Mouse (Mus musculus) heart, postnatal 36 days (tissue): Measurements from ENCODE around the gene Stk24. TPM values are rescaled to one million over a fixed set of nuclear protein-coding genes. Genes with fewer than 3 reads are reported as not detected.
A peak's percentile ranks its signal among the peaks of the same experiment; 100 is the strongest.

ENCODE experiments used
- DNase-seq, 2 experiments: peaks; one replicate each; pipeline ENCODE4 v3.0.0; 2021 to 2022
- intact Hi-C: fragments of 180-260 bp; cut with DNase I; formaldehyde crosslinking; loops from one replicate; pipeline ENCODE4 v1.15.1; 2025
- total RNA-seq, 2 experiments: library from RNA; stranded (reverse); gene quantifications; 2 replicates each; pipeline ENCODE4 v1.2.3; 2021

The Stk24 gene
- total RNA-seq, 2 experiments from 2014 or later, result 61.8 to 69.5 TPM

DNA sequence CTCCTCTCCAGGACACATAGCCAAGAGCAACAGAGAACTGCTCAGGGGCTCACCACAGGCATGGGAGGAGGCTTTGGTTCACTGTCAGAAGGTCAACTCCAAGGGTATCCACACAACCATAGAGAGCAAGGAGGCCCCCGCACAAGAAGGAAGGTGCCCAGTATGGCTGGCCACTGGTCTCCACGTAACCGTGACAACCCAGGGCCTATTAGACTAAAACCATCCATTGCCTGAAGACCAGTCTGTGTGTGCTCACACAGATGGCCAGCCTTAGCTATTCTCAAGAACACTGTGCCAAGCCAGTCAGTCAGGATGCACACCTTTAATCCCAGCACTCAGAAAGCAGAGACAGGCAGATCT is 62.5 kb downstream of the Stk24 start:
- no peak for DNase-seq
- intact Hi-C loops, result no loop called here

DNA sequence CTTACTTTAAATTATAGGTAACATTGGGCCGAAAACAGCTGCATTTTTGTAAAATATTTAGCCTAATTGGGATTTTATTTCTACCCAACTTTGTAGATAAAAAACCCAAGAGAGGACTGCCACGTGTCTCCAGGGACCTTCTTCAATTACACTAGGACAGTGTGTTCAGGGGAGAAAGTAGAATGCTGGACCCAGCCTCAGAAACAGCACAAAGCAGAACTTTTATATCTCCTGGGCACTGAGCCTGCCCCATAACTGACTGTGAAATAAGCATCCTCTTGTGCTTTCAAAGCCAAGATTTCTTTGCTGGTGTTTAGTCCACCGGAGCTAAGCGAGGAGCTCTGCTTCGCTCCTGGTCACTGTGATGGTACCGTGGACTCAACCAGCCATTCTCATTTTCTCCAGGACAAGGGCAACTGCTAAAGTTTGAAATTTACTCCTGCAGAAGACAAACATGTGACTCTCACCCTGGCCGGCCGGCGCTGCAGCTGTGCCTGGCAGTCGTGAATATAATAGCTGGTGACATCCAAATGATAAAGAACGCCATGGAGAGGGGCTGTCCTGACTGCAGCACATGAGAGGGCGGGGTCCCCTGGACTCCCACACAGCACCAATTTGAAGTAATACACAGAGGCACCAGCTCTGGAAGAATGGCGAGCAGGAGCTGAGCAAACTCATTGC is 63.0 kb downstream of the Stk24 start:
- intact Hi-C loops, result no loop called here
- no peak for DNase-seq

DNA sequence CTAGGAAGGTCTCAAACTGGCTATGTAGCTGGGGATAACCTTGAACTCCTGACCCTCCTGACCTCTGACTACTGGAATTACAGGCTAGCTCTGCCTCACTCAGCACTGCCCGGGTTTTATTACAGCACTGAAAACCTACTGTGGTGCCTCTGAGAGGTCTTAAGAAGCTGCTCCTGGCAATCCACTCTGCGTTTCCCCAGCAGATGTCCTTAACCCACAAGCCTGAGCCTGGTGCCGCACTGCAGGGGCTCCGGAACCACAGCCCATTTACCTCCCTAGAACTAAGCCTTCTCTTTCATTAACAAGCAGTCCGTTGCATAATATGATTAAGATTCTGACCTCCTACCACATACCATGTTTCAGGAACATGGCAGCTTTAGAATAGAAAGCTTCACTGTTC is 63.7 kb downstream of the Stk24 start:
- intact Hi-C loops, result no loop called here

DNA sequence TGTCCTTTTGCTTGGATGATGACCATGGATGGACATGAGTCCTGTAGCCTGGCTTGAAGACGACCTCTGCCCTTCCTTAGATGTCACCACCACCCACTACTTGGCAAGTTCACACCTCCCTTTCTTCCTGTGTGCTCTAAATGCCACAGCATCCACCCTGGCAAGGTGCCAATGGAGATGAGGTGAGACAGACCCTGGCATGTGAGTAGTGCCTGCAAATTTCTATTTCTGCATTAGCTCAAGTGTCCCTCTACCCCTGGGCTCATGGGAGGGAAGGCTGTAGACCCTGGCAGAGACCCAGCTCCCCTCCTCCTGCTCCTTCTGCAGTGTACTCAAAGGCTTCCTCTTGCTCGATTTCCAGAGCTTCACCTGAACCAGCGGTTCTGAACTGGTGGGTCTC is 64.9 kb downstream of the Stk24 start:
- intact Hi-C loops, result no loop called here
- DNase-seq, result no peak

More for the DNA sequence above, 63.7 kb downstream of the Stk24 start:
- DNase-seq, result no peak

DNA sequence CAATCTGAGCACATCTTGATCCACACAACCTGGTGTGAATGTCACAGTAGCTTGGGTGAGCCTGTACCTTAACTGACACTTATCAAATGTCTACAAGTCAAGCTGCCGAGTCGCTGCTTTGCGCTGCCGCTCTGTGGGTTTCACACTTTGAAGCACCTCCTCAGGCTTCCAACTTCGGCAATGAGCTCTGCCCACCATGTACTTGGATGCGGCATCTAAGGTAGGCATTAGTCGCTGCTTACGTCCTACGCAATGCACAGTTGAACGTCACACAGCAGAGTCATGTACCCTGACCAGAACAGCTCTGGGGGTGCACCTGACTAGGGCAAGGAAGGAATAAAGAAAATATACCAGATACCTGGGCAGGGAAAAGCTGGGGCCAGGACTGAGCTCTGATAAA is 66.5 kb downstream of the Stk24 start:
- no peak for DNase-seq
- intact Hi-C loops, result no loop called here

DNA sequence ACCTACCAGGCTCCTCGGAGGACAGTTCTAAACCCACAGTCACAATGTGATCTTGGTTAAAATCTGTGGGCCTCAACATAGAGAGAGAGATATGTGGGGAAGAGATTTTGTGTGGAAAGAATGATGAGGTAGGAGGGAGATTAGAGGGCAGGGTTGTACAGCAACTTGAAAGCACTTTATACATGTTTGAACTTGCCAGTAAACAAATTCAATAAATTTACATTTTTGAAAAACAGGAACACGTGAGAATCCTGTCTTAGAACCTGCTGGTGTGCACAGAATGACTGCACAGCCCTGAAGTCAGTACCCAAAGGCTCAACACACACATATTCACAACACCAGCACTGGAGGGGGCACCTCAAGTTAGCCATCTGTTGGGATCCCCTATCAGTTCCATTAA is 68.7 kb downstream of the Stk24 start:
- no peak for DNase-seq
- intact Hi-C loops, result no loop called here

DNA sequence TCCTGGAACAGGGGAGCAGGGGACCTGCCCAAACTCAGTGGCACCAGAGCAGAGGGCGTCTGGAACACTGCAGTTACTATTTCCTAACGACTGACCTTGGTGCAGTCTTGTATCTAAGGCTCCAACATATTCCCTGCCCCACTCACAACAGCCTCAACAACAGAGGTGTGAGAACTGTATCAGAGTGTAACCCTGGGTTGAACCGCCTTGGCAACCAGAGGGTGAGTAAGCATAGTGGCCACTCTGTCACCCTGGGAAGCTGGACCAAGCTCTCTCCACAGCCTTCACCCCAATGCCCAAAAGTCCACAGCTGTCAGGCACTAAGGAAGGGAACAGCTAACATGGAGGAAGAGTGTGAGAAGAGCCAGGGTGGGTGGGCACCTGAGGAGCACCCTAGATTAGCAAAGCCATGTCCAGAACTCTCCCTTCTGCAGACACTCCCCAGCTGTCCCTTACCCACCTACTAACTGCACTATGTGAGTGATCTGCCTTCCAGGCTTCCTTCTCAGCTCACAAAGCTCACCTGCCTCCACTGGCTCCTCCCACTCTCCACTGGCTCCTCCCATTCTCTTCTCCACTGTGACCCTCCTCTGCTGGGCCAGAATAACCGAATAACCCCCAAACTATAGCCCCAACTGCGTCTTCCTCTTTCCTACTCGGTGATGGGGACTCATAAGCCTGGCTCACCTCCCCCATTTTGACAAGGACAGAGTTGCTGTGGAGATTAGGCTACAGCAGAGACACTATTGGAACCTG is 69.3 kb downstream of the Stk24 start:
- no peak for DNase-seq
- intact Hi-C loops, result no loop called here

DNA sequence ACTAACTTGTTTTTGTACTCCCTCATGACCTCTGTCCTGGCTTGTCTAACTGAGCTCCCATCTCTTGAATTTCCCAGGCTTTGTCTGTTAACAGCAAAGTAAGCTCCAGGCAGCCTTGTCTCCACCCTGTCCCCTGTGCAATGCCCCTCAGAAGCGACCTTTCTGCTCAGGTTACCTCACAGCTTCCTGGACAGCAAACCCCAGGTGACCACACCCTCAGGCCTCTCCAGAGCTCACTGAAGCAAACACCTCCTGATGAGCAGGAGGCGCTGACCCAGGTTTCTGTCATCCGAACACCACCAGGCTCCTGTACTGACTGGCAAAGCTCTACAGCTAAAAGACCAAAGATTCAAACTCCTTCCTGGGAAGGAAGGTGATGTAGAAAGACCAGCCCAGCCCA is 69.9 kb downstream of the Stk24 start:
- intact Hi-C loops, result no loop called here
- no peak for DNase-seq

DNA sequence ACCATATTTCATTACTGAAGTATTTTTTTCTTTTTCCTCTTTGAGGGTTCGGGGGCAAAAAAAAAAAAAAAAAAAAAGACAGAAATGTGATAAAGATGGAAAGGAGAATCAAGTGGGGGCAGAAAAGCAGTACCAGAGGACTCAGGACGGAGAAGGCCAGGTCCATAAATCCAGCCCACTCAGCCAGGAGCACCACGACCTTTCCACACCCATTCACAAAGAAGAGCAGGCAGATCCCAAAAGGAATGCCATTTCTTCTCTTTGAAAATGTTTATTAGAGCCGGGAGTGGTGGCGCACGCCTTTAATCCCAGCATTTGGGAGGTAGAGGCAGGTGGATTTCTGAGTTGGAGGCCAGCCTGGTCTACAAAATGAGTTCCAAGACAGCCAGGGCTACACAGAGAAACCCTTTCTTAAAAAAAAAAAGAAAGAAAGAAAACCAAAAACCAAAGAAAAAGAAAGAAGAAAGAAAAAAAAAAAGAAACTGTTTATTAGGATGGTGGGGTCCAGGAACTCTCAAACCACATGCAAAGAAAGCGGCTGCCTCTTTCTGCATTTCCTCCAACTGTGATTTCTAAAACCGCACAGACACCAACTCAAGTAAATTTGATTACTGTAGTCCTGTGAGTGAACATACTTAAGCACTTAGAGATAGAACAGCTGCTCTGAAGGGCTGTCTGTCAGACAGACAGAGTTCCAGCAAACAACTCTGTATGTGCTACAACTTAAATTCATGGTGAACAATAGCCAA is 74.3 kb downstream of the Stk24 start:
- no peak for DNase-seq
- intact Hi-C loops, result no loop called here

DNA sequence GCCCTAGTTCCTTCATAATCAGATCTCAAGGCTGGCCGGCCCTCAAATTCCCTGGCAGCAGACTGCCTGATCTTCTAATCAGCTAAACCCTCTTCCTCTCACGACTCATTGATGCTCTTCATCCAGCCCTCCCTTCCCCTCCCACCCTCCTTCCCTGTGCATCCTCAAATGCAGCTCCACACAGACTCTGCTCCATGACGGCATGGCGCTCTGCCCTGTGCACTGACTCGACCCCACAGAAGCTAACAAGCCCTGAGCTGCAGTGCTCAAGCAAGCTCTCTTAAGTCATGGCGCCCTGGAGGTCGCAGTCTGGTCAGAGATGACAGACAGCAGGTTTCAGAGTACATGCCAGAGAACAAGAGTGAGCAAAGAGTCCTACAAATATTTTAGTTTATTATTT is 75.3 kb downstream of the Stk24 start:
- no peak for DNase-seq
- intact Hi-C loops, result no loop called here

DNA sequence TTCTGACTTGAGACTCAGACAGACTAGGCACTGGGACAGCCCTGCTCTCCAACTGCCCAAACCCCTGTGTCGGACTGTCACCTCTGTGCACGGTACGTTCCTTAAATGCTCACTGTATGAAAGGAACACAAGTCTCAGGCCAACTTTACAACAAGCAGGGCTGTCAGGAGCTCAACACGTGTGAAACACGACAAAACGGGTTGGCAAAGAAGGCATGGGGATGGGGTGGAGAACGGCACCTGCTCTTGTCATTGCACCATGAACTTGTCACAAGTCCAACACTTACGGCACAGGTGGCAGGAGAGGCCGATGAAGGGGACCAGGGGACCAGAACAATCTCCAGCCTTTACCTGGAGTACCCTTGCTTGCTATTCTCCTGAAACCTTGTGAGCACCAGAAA is 80.7 kb downstream of the Stk24 start:
- no peak for DNase-seq
- intact Hi-C loops, result no loop called here

DNA sequence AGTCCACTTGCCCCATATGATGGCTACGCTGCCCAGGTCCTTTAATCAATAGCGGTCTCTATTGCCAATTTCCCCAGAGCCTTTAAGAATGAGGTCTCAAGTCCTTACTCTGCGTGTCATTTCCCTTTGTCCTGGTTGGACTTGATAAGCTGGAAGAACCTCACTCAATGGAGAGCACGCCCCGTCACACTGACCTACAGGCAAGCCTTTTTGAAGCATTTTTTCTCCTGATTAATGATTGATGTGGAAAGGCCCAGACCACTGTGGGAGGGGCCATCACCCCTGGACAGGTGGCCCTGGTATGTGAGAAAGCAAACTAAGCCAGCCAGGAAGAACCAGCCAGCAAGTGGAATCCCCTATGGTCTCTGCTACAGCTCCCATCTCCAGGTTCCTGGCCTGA is 81.3 kb downstream of the Stk24 start:
- no peak for DNase-seq
- intact Hi-C loops, result no loop called here

DNA sequence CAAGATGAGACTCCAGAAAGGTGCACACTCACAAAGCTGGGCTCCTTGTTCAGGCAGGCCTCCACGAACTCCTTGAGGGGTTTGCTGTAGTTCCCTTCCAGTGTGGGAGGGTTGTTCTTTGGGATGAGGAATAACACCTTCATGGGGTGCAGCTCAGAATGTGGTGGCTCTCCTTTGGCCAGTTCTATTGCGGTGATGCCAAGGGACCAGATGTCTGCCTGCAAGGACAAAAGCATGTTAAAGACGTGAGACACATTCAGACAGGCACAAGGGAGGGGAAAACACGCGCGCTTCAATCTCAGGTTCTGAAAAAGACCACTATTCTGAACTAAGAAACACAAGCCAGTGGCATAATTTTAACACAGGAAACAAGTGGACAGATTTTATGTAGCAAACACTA is 82.7 kb downstream of the Stk24 start:
- intact Hi-C loops, result no loop called here
- DNase-seq, result no peak

DNA sequence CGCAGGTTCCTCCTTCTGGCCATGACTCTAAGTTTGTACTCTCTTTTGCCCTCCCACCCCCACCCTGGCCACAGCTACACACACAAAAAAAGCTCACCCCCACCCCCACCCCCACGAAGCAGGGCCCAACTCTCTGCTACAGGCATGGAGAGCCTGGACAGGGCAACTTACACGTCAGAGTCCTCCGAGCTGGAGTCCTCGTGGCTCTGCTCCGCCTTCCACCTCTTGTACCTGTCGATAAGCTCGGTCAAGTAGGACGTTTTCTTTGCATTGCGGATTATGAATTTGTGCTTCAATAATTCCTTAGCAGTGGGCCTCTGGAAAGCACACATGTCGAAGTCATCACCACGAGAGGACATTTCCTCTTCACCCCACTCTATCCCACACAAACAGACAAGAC is 85.3 kb downstream of the Stk24 start:
- intact Hi-C loops, result no loop called here
- DNase-seq, result no peak

DNA sequence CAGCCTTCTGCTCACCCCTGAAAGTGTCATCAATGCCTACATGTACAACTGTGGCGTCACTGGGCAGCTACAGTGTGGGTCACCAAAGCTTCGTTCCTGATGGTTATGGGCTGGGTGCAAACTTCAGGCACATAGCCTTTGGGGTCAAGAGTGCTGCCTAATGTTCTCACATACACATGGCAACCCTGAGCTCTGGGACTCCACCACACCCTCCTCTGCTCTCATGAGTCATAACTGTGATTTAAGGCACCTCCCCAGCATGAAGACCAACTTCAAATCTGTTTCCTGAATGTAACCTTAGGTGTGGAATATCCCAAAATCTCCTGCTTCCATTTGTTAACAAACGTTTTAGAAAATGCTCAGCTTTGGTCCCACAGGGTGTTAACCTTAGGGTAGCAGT is 87.4 kb downstream of the Stk24 start:
- intact Hi-C loops, result no loop called here

DNA sequence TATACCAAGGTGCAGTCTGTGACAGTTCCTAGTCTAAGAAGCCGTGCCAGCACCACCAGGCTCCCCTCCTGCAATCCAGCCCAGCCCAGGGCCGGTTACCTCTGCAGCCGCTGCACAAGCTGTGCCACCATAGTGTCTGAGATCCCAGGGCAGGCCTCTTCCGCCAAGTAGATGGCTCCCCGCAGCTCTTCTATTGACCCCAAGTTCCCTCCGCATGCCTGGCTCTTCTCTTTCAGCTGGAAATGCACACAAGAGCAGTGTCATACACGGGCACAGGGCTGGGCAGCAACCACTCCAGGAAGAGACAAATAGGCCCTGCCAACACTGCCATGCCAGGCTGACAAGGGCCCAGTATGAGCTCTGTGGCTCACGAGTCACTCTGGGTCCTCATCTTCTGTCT is 87.9 kb downstream of the Stk24 start:
- intact Hi-C loops, result no loop called here
- no peak for DNase-seq

More for the DNA sequence above, 87.4 kb downstream of the Stk24 start:
- no peak for DNase-seq

DNA sequence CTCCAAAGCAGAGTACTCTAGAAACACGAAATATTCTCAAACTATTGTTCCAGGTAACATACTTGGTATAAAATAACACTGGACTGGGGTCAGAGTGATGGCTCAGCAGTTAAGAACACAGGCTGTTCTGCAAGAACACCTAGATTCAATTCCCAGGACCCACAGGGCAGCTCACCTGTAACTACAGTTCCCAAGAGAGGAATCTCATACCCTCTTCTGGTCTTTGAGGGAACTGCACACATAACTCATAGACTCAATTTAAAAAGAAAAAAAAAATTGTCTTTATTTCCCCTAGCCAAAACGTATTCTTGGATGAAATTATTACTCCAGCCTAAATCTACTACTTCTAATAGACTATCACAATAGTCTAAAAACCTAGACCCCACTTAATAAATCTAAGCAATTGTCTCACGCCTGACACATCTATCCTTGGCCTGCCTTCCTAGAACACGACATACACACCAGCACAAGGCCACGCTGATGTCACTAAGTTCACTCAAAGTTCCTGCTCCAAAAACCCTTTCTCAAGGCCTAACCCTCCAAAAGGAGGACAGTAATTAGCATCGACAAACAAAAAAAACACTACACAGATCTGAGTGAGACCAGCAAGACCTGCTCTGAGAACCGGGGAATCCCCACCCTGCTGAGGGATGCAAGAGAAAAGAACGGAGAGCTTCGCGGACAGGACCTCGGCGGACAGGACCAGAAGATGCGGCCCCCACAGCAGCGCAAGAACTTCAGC is 94.3 kb downstream of the Stk24 start:
- intact Hi-C loops, result no loop called here
- DNase-seq, result no peak

DNA sequence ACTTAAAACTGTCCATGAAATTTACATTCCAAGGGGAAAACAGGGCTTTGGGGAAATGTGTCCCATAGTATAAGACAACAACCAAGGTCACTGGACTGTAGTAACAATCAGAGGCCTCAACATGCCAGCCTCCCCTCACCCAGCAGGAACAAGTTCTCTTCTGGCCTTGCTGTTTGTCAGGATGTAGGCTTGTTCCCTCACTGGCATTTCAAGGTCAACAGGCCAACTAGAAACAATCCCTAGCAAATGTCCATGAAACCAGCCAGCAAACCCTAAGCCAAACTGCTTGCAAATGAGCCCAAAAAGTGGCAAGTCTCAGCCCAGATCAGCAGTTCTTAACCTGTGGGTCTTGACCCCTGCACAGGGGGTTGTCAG is 98.5 kb downstream of the Stk24 start:
- intact Hi-C loops, result loop anchor here (5.0 kb wide), 1 partner anchor 96 kb away; no protein-coding TSS in a partner anchor
- no peak for DNase-seq

DNA sequence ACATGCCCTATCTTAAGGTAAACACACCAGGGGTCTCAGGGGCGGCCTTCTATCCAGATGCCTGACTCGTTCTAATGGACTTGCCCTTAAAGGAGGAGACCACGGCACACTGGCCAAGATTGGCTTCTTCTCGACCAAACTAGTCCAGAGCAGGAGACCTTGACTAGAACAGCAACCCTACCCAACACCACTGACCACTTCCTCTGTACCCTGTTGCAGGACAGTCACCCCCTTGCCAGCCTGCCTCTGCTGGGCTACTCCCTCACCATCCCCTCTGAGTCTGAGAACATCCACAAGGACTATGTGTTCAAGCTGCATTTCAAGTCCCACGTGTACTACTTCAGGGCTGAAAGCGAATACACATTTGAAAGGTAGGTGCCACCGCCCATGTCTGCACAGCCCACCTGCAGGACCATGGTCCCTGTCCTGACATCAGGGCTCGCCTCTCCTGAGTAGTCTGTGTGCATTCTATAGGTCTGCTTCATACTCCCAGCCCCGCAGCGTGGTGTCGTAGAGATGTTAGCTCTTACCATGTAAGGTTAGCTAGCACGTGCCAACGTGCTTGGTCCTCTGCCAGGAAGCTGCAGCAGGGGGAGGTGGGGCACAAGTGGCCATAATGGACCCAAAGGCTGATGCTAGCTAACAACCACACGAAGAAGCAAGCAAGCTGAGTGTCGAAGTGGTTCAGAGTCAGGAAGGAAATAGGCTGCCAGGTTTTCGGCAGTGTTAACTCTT is 99.0 kb downstream of the Stk24 start:
- no peak for DNase-seq
- intact Hi-C loops, result loop anchor here (5.0 kb wide), 1 partner anchor 97 kb away; no protein-coding TSS in a partner anchor

DNA sequence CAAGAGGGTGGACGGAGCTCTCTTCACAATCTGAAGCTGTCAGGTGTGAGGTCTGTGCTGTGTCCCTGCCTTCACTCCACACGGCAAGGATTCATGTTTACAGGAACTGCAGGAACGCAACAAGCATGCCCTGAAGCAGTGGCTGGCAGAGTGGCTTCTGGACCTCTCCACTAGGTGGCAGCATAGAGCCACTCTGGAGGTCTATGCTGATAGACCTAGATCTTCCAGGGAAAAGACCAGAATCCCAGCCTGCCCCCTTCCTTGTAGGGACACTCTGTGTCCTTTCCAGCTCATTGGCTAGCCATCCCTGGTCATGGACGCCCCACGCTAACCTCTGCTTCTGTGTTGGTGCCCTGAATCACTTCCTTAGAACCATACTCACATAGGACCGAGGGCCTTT is 100.7 kb downstream of the Stk24 start:
- intact Hi-C loops, result loop anchor here (1.0 to 10.0 kb wide), 3 partner anchors 148 to 296 kb away; no protein-coding TSS in a partner anchor
- peak; percentile 83 to 89 for DNase-seq
